Mouse (Mus musculus) lung, postnatal 0 days (tissue): ENCODE results near the gene Gm20517.

Experiments used
- CTCF ChIP-seq: IDR thresholded peaks from 2 replicates; pipeline ENCODE4 v1.5.1; 2016; ENCODE audit warnings: antibody characterized with exemption, mild to moderate bottlenecking
- EP300 ChIP-seq: IDR thresholded peaks from 2 replicates; pipeline ENCODE4 v1.6.1; 2016; ENCODE audit warnings: antibody characterized with exemption, mild to moderate bottlenecking, control low read depth

GRCm38 (mm10) chr17:47676581-47676980 is 65.2 kb downstream of the Gm20517 start:
- TF ChIP-seq CTCF (peak; percentile 96), EP300 (no peak)
